Mouse (Mus musculus) thymus, postnatal 25 days (tissue): Measurements from ENCODE around the gene Cd83.

Experiments
- DNase-seq: peaks from one replicate; pipeline ENCODE4 v3.0.0; 2022

Cd83 gene

DNA sequence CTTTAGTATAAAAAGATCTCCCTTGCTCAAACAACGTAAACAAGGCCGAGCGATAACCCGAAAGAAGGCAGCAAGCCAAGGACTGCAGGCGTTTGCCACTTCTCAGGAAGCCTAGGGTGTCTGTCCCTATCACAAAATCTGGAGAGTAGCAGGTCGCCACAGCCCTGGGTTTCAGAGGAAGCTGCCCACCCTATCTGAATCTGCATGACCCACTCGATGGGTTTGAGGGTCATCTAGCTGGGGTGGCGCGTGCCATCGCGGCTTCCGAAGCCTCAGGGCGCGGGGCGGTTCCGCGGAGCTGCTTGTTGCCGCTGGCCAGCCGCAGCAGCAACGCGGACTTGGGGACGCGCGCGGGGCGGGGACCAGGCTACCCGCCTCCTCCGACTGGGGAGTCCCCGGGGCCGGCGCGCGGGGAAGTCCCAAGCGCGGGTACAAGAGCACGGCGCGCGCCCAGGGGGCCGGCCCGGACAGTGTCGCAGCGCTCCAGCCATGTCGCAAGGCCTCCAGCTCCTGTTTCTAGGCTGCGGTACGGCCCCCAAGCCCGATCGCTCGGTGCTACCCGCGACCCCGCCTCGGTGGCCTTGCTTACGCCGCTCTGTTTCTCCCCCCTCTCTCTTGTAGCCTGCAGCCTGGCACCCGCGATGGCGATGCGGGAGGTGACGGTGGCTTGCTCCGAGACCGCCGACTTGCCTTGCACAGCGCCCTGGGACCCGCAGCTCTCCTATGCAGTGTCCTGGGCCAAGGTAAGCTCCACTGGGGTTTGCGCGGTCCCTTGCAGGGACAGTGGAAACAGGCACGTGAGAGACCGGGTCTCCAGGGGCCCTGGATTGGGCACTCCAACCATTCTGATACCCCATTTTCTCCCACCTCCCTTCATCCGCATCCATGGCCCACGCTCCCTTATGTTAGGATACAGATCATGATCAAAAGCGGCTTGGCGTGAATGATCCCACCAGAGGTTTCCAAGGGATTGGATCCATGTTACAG lies at the start of gene Cd83:
TSS of gene Cd83 (plus strand) at position 51 of the 987 bp plus-strand sequence.
- peak; percentile 38 for DNase-seq

DNA sequence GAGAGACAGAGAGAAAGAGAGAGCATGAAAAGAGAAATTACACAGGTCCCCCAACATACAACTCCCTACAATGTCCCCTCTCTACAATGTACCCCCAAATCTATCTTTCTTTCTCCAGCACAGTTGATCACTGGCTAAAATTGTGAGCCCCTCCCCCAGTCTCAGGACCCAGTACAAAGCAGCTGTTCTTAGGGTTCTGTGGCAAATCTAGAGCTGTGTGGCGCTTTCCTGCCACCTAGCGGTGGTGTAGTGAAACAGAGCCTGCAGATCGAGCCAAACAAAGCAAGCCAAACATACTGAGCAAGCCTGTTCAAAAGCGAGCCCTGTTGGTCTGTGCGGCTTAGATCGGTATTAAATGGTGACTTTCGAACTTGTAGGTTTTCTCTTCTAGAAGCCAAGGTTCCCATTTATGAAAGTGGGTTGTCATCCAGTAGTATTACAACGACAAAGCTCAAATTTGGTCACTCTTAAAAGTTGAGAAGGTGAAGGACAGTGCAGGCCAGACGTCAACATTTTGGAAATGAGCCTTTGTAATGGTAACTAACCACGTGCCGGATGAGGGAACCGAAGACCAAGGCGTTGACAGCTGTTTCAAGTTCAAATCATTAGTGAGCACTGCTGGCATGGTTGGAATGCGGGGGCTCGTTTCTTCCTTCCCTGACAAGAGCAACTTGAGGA lies 44.8 kb upstream of the Cd83 start:
- peak; percentile 82 for DNase-seq

DNA sequence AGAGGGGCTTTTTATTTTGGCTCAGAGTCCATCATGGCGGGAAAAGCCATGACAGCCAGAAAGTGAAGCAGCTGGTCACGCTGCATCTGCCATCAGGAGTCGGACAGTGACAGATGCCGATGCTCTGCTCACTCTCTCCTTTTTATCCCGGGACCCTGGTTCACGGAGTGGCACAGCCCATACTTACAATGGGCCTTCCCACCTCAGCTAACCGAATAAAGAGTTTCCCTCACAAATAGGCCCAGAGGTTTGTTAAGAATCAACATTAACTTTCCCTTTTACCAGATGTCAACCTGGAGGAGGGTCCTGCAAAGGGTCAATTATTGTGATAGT lies 44.3 kb upstream of the Cd83 start:
- no peak for DNase-seq

DNA sequence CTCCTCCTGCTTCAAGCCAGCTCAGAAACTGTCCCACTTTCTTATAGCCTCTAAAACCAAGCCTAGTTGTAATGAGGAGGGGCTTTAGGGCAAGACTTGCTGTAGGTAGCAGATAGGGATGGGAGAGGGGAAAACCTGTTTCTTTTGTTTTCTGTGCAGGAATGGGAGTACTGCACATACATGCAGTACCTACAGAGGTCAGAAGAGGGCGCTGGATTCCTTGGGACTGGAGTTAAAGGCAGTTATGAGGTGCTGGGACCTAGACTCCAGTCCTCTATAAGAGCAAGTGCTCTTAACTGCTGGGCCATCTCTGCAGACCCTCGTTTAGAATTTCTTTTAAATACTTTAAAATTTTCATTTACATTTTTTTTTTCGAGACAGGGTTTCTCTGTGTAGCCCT lies 41.9 kb upstream of the Cd83 start:
- no peak for DNase-seq

DNA sequence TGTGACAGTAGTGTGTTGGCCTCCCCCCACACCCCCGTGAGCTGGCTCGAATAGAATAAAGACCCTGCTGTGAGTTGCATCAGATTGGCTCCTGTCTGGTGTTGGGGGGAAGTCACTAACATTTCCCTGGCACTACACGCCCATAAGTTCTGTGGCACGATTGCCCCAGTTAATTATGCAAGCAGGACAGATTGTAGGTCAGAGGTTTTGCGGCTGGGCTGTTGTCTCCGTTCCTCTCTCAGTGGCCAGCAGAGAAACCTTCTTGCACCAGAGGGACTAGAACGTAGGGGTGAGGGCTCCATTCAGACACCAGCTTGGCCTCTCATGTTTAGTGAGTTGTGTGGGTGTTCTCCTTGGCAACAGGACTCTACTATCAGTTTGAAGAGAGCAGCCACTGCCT lies 40.3 kb upstream of the Cd83 start:
- no peak for DNase-seq

DNA sequence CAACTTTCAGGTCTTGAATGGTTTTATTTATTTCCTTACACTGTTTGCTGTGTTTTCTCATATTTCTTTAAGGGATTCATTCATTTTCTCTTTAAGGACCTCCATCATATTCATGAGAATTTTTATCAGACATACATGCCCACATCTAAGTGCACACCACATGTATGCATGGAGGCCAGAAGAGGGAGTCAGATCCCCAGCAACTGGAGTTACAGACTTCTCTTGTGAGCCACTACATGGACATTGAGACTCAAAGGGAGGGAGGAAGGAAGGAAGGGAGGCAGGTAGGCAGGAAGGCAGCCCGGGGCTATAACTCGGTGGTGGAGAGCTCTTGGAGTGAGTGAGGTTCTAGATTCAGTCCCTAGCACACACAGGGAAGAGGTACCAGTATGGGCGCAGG lies 34.3 kb upstream of the Cd83 start:
- DNase-seq, result no peak

DNA sequence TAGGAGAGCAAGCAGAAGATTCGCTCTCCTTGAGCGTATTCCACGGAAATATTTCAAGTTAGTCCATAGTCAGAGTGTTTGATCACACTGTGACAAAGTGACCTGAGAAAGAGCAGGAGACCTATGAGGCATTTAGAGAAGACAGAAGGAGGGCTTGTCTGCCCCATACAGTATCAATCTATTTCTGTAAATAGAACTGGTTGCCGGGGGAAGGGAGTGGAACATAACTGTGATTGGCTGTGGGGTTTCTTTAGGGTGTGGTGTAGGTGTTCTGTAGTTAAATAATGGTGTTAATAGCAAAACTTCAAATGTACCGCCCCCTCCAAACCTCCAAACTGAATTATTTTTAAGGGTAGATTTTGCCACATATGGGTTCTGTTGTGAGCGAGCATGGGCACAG lies 33.6 kb upstream of the Cd83 start:
- DNase-seq, result no peak

DNA sequence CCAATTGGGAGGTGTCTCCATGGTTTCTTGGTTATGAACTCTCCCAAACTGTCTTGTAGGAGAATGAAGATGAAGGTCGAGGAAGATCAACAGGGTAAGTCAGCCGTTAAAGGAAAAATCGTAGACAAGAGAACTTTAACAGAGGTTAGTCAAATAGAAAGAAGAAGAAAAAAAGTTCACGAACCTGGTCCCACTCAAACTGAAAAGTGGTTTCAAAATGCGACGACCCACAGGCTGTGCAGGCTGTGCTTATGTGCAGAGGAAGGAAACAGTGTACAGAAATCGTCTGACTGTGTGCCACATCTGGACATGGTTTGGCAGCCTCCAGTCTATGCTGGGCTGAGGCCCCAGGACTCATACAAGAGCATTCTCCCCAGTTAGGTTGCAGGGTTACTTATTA lies 32.2 kb upstream of the Cd83 start:
- DNase-seq, result no peak

DNA sequence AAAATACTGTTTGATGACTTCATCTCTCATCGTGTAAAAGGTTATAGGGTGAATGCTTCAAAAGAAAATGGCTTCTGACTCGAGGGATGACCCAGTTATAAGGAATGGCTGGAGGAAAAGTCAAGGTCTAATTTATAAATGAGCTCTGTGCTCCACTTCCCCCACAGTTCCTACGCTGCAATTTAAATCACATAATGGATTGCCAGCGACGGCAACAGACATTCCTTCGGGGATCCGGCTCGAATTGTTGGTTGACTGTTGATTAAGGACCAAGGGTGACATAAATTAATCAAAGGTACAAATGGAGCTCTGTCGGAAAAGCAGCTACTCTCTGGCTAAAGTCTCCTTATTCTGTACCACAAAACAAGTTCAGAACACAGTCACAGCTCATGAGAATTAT lies 30.9 kb upstream of the Cd83 start:
- DNase-seq, result no peak

DNA sequence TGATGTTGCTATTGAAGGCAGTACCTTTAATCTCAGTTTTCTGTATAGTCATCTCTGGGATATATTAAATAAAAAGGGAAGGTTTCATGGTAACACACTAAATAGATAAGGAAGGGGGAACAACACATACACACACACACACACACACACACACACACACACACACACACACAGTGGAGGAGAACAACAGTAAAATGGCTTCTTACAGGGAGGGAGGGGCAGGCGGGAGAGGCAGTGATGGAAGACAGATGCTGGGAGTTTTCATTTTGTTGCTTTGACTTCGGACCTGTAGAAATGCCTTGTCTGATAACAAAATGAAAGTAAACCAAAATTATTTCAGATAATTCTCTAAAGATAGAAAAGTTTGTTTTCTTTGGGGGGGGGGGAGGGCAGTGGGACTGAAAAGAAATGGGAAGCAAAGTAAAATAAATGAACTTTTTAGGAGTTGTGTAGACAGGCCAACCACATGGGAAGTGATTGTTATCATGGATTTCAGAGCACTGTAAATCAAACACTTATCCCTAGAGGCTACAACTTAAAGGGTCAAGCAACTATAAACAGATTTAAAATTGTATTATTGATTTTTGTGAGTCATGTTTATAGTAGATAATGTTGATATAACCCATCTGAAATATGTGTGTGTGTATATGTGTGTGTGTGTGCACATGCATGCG lies 30.0 kb upstream of the Cd83 start:
- DNase-seq, result no peak

DNA sequence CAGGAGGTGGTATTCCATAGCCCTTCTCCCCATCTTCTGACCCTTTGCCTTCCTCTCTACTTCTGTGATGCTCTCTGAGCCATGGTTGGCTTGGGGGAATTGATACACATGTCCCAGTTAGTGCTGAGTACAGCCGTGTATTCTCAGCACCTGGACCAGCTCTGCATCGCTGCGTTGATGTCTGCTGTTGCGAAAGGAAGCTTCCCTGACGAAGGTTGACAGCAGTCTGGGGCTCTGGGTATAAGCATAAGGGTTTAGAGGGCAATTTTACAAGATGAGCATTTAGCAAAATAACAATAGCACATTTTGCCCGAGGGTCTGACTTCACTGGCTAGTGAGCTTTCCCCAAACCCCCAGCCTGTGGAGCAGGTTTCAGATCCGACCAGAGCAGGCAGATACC lies 29.0 kb upstream of the Cd83 start:
- DNase-seq, result no peak

DNA sequence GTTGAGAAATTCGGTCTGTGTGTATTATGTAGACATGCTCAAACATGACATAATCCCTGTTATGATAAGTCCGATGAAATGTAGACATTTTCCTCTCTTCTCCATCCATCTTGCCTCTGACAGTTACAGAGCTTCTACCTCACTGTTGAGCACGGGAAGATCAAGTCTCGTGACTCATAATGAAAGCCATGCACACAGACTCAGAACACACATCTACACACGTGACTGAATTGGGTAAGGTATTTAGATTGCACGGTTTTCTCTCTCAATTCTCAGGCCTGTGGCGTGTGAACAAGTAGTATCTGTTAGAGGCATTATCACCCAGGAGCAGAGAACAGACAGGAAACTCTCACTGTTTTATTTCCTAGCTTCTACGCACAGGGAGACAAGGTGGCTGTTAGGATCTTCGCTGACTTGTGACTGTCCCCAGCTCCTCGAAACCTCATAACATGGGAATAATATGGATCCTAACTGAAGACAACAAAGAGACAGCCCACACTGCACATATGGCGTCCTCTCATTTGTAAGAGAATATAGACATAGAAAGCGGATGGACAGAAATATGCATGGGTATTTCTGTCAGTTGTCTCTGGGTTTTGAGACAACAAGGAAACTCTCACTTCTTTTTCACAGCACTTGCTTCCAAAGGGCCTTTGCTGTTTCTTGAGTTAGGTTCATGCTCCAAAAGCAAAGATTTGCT lies 23.3 kb upstream of the Cd83 start:
- DNase-seq, result no peak

DNA sequence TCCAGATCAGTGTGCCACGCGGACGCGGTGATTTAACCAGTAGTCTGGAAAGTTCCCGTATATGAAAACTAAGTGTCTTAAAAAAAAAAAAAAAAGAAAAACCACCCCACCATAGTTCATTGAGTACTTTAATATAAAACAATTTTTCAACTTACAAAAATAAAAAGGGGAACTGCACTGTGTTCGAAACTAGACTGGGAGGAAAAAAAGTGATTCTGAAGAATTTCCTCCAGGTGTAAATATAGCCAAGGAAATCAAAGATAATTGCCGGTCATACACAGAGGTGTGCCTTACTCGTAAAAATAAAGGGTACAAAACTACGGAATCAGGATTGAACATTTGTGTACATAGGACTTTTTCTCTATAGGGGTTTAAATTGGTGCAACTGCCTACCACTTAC lies 21.7 kb upstream of the Cd83 start:
- DNase-seq, result no peak

DNA sequence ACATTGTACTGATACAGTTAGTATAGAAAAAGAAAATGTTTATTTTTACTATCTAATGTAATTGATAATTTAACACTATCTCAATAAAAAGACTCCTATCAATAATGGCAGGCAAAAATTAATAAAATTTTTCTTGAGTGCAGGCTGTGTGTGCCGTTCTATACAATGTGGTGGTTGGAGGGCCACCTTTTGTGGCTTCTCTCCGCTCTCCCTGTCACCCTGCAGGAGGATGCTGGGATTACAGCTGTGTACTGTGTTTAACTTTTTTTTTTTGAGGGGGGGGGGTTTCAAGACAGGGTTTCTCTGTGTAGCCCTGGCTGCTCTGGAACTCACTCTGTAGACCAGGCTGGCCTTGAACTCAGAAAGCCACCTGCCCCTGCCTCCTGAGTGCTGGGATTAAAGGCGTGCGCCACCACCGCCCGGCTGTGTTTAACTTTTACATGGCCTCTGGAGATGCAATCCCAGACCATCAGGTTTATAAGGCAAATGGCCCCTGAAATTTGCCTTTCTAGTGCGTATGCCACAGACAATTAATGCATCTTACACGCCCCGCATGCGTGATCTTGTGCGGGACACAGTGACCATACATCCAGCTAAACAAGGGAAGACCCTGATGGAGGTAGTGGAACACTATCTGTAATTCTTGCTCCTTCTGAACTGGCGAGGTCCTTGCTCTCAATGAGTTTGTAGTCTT lies 21.1 kb upstream of the Cd83 start:
- DNase-seq, result no peak

DNA sequence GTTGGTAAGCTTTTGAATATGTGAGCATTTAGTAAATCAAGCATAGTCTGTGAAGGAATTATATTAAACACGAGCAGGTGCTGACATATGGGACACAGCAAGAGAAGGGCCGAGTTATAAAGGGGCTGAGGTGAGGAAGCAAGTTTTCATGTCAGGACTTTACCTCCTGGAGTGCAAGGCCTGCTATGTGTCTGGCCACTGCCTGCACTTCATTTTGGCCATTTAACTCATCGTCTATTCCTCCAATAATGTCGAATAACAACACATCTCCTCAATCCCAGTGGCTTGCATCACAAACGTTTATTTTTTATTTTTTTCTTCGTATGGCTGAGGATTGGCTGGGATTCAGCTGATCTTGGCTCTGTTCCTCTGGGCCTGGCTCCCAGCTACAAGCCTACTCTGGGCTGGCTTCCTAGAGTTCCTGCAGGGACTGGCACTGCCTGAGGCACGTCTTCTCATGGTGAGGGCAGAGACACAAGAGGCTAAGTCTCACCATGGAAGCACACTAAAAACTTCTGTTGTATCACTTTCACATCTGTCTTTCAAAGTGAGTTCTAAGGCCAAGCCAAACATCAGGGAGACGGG lies 20.5 kb upstream of the Cd83 start:
- DNase-seq, result no peak

DNA sequence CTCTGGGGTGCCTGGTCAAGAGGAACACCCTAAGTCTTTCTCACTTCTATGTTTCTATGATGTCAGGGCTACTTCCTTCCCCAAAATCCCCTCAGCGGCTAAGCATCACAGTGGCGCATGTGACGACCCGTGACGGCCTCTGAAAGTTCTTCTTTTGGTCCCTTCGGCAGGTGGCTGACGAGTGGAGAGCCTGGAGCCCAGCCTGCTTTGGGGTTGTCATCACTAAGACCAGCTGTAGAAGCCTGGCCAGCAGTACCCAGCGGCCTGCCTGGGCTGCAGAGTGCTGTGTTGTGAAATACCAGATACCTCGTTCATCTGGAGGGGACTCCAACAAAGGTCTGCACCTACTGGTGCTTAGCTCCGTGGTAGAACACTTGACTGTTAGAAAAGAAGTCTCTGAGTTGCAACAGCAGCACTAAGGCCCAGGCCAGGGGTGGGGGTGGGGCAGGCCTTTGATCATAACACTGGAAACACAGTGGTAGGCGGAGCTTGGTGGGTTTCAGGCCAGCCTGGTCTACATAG lies 19.2 kb upstream of the Cd83 start:
- no peak for DNase-seq

DNA sequence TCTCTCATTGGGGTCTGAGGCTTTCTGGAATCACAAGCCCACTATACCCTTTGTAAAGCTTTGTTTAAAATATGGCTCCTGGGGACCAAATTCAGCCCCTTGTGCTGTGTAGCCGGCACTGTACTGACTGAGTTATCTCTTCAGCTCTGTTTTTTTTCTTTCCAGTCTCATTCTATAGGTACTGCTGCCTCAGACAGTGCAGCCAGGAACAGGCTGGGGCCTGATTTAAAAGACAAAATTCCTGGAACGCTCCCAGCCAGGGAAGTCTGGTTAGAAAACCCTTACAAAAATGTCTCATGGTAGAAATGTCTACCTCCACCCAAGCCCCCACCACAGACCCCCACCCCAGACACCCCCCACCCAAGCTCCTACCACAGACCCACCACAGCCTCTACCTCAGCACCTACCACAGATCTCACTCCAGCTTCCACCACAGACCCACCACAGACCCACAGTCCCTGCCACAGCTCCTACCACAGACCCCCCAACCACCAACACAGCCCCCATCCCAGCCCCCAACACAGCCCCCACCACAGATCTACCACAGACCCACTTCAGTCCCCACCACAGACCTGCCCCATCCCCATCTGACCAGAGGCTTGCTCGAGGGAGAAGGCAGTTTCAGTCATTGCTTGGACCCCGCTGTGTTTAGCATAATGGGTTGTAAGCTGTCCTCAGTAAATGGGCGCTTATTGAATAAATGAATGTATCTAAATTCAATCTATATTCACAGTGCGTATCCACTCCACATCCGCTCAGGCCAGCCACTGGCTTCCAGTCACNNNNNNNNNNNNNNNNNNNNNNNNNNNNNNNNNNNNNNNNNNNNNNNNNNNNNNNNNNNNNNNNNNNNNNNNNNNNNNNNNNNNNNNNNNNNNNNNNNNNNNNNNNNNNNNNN lies 17.5 kb upstream of the Cd83 start:
- no peak for DNase-seq

DNA sequence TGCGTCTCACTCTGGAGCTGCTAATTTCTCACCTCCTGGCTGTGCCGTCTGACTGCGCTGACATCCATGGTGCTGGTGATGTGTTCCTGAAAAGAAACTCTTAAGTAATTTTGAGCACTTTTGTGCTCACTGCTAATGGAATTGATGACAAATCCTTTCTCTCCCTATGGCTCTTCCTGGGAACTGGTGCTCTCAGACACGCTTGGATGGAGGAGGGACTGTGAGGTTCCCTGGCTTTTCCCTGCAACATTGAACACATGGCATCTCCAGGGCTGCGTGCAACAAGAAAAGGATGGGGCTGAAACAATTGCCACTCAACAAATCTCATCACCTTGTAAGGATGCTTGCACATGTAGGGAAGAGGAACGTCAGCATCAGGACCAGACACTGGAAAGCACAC lies 11.6 kb upstream of the Cd83 start:
- no peak for DNase-seq

DNA sequence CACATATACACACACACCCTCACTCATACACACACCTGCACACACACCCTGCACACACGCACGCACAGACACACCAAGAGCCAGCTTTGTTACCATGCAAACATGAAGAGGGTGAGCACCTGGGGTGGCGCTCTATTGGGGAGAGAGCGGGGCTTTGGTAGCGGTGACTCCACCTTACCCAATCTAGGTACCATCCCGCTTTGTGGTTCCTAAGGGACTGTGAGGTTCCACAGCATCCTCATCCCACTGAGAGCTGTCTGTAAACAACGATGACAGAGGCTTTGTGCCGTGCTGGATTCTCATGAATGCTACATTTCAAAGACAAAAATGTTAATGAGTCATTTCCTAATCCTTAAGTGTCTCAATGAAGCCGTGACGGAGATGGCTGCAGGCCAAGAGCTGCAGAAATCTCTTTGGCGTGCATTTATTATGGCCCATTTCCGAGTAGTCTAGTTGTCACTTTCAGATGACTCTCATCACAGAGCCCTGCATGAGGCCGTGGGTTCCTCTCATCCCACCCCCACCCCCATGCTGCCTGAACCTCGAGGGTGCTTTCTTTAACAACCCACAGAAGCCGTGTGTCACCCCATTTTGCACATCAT lies 10.5 kb upstream of the Cd83 start:
- DNase-seq, result no peak
